Mouse (Mus musculus) urinary bladder, adult 18-20 months (tissue): ENCODE results near the gene Olfr878.

Experiments used
- DNase-seq, 2 experiments: peaks; one replicate each; pipeline ENCODE4 v3.0.0; 2022; ENCODE audit warnings: low spot score in 2 of 2, mixed read lengths in 2 of 2

Olfr878 gene

DNA sequence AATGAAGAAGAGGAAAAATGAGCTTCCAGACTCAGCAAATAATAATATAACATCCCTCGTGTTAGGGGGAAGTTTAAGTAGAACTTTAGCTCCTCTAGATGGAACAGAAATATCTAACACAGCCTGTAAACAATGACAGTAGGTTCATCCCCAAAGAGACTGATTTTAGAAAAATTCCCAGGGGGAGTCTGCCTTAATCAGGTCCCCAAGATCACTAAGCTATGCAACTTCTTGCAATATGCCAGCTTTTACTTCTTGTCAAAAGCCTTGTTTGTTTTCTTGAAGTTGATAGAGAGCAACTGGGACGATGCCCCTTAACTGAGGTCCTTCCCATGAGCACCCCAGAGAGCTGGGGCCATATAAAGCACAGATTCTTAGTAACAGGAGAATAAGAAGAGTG is at the start of gene Olfr878:
Gene Olfr878, plus strand, starts transcription at position 301 of the 400 bp plus-strand sequence.
- no peak for DNase-seq

DNA sequence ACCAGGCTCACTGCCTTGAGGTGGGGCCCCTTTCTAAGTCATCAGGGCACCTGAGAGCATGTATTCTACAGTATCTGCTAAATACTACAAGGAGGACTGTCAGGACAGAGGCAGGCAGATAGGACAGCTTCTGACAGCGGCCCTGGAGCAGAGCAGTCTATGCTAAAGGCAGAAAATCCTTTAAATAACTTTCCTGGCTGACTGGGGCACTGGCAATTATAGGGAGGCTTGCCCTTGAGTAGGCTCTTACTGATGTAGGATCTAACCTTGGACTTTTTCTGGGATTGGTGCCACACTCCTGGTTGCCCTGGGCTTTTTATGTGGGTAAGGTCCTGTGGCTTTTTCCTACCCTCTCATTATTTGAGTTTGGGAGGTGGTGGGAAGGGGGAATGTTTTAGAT is 47.4 kb upstream of the Olfr878 start:
- DNase-seq, result no peak

DNA sequence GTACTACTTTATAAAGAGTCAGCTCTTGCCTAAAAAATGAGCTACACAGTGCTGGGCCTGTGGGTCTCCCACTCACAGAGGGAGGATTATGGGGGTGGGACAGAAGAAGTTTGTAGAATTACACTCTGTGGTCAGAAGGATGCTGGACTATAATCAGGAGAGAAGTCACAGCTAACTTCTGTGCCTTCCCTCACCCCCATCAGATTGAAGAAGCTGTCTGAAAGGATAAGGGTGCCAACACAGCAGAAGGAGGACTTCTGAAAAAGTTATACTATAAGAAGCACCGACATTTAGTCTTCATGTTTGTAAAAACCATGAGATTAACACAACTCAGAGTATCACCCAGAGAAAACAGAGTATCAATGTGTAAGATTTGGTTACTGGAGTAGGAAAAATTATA is 46.5 kb upstream of the Olfr878 start:
- no peak for DNase-seq

DNA sequence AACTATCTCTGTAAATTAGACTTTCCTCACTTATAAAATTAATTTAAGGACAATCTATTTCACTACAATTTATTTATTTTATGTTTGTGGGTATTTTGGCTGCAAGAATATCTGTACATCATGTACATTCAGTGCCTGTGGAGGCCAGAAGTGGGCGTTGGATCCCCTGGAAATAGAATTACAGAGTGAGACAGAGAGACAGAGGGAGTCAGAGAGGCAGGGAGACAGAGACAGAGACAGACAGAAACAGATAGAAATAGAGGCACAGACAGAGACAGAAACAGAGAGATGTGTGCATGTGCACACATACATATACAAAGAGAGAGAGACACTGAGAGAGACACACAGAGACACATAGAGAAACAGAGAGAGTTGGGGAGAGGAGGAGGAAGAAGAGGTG is 46.1 kb upstream of the Olfr878 start:
- no peak for DNase-seq

DNA sequence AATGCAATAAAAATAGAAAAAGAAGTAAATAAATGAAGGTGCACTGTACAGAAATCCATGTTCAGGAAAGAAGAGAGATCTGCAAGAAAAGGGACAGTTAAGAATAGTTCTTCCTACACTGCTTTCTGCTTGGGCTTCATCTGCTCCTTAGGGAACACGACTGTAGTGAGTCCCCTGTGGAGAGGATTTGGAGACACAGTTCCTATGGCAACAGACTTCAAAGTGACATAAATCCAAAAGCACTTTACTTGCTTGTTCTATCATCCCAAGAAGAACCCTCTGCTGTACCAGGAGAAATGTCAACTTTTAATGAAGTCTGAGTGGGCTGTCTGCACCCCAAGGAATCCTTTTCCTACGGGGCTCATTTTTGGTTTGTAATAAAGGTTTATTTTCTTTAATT is 26.7 kb upstream of the Olfr878 start:
- DNase-seq, result no peak

DNA sequence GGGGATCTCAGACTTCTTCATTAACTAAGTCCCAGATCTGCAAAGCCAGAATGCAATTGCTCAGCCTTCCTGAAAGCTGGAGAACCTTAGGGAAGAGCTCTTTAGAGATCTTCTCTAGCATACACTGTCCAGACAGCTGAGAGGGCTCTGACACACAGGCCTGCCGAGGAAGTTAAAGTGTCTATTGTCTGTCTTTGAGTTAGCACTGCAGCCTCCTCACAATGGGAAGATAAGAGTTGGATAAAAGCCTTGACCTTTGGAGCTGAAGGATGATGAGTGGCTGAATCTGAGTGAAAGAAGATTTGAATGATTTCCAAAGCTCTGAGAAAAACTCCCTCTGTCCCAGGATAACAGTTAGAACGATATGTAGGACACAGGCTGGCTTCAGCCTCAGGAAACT is 21.0 kb upstream of the Olfr878 start, which contains the start of gene Olfr145:
Gene Olfr145, plus strand, starts transcription at position 64 of the 400 bp plus-strand sequence.
- DNase-seq, result no peak

DNA sequence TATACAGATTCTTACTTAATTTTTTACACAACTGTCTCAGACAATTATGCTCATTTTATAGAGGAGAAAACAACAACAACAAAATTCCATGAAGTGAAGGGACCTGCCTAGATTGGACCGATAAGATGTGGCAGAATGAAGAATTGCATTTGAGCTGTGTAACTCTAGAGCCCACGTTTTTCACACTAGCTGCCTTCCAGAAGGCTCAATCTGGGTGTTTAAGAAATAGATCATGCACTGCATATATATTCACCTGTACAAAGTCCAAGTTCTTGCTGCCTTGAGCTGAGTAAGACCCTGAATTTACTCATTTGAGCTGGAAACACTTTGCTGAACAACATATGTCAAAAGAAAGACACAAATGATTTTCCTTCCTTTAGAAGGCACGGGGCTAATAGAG is 12.1 kb upstream of the Olfr878 start:
- DNase-seq, result no peak

DNA sequence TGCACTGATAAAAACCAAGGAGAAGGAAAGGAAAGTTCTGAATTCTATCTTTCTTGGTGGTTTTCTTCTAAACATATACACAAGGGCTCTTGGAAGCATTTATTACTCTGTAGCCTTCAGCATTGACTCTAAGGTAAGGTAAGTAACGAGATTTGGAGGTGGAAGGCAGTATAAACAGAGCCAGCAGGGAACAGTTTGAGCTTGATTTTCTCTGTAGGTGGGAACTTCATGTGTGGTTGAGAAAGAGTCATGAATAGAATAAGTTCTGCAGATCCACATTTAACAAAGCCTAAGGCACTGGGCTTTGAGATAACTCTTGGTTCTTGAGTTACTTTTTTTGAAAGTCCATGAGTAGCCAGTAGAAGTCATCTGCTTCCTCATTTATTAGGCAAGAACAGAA is 378 bp downstream of the Olfr878 start:
- no peak for DNase-seq

DNA sequence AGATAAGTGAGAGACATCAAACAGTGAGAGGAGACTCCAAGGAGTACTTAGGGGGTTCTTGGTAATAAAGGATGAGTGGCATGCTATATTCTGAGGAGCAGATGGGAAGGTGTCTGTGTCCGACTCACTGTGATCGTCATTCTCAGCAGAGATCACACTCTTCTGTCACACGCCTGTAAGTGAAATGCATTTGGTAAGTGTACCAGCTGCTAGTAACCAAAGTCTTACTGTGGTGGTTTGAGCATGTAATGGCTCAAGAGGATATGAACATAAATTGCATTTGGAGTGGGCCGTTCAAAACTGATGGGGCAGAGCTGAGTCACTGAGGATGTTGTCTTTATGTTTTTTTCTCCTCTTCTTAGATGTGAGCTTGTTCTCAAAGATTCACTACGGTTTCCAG is 6.6 kb downstream of the Olfr878 start:
- DNase-seq, result no peak

DNA sequence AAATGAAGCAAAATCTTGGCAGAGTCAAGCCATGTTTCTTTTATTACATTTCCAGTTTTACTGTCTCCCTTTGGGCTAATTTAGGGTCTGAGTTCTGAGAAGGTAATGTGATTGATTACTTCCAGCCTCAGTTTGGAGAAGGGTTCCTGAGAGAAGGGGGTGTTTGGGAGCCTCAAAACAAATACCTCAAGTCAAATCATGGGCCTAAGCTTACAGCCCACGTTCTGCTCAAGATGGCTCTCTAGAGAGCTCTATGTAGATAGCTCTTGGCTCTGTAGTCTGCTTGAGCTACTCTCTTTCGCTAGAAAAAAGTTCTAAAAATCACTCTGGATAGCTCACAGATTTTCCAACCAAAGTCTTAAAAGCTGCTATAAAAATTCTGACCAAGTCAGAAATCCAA is 7.8 kb downstream of the Olfr878 start:
- DNase-seq, result no peak

DNA sequence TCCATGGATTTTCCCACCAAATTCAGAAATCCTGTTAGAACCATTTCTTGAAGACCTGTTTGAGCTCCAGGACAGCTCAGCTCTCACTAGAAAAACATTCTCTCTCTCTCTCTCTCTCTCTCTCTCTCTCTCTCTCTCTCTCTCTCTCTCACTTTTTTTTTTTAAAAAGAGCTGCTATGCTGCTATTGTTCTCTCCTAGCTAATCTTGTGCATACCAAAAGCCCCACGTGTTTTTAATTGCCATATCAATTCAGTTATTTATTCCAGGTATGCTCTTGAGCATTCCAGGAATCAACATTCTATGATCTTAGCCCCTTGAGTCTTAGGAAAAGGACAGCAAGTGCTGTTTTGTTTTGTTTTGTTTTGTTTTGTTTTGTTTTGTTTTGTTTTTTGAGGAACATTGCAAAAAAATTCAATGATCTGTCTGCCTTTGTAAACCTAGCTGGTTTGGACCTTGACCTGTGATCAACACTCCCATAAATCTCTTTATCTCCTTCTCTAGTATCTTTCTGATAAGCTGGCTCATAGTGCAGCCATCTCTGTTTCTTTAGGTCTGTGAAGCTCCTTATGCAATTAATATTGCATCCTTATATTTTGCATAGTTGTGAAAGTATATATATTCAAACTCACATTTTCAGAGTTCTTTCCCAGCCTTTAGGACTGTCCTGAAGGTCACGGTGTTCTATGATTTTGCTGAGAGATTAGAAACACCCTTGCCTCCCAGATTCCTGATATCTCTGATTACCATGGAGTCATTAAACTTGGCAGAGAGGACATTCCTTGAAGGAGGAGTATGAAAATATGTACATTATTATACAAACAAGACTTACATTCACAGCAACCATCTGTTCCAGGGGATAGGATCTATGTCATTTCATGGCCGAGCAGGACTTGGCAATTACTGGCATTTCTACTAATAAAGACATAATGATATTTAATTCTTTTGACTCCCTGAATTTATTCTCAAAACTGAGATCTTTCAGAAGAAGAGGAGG is 8.7 kb downstream of the Olfr878 start:
- DNase-seq, result no peak

DNA sequence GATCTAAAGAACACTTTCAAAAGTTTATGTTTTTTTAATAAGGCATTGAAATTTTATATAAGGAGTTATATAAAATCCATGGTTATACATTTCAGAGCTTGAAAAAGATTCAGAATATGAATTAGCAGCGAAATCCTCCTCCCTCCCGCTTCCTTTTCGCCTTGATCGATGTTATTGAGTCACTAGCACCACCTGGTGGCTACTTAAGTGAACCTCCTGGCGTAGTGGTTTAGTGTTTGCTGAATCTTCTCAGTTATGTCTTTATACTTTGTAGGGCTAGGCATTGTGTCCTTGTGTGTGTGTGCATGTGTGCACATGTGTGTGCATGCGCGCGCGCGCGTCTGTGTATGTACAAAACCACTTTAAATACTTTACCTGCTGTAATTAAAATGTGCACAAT is 14.9 kb downstream of the Olfr878 start:
- peak; percentile 3 to 4 for DNase-seq

DNA sequence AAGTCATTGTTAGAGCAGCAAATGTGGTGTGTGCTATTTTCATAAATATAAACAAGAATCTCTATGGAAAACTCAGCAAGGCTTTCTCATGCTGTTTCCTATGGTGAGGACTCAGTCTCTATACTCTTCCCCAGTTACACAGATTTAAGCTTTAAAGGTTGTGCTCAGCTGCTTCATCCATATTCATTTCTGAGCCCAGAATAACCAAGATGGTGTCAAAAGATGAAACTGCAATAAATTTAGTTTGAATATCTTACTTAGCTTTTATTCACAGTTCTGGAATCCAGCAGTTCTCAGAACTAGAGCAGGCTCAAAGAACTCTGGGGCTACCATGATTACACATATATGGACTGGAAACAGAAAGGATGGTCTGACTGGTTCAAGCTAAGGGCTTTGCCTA is 16.5 kb downstream of the Olfr878 start:
- no peak for DNase-seq

DNA sequence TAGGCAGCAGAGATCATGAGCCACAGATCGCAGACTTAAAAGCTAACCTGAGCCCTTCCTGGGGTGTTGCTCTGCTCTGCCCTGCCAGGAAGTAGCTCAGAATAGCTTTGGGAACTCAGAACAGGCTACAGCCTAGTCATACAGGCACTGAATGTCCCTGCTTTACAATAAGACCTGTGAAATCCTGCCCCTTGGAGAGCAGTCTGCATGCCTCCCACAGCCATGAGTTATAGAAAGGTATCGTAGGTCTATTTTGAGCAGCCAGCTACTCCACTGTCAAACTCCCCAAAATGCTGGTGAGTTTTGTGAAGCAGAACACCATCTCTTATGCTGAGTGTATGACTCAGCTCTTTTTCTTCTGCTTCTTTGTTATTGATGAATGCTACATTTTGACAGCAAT is 23.5 kb downstream of the Olfr878 start:
- DNase-seq, result no peak
